9 mouse cellular contexts compared by ENCODE assay signal in the genomic region with DNA sequence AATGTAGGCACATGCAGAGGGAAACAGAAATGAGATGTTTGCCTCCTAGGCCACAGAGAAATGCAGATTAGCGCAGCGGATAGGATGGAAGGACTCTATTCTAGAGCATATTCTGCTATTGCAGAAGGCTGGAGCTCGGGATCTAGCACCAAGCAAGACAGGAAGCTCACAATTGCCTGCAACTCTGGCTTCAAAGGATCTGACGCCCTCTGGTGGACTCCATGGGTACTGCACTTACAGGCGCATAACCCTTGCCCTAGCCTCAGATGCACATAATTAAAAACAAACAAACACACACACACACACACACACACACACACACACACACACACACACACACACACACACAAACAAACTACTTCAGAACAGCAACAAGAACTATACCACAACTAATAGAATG.
DNase-seq lines count a peak whose midpoint lies in the region; ATAC-seq lines count a peak whose summit lies in the region.
"Had no signal": no experiment of that assay in that cellular context is flagged by ENCODE, and none has a peak within 500 bp of the region (broad histone marks: within the 10 kb centered on the region; RNA-seq: fewer than 3 reads in every experiment).

No protein-coding gene starts in this region.

- no peaks in the 10 kb centered on the region for H3K36me3 ChIP-seq in intestine, embryonic 14.5 days (ENCODE audit: control insufficient read depth, insufficient read depth, low read length)
- no peaks in the 10 kb centered on the region for H3K36me3 ChIP-seq in intestine, embryonic 16.5 days (ENCODE audit: control insufficient read depth, insufficient read depth, low read length)

- no peak overlapping the region for H3K9ac ChIP-seq in intestine, embryonic 14.5 days (ENCODE audit: low read length)
- no peak overlapping the region for H3K9ac ChIP-seq in intestine, embryonic 16.5 days (ENCODE audit: low read depth, low read length)
- H3K9ac ChIP-seq: embryonic facial prominence, embryonic 13.5 days had no signal

- no peak overlapping the region for H3K27ac ChIP-seq in intestine, embryonic 14.5 days (ENCODE audit: low read depth)
- no peak overlapping the region for H3K27ac ChIP-seq in intestine, embryonic 16.5 days (ENCODE audit: low read length)
- H3K27ac ChIP-seq: embryonic facial prominence, embryonic 13.5 days had no signal

- peak; percentile 61 for DNase-seq in intestine, embryonic 14.5 days (ENCODE audit: low spot score)
- DNase-seq in A20 (ENCODE audit: low read depth, low spot score): peak; percentile 29
- DNase-seq in MEL-GATA-1-ER (ENCODE audit: extremely low read depth, low read depth): peak; percentile 13
- DNase-seq in induced T-regulatory cell, adult 2 months (ENCODE audit: low read depth): peak; percentile 50
- DNase-seq in testis, postnatal 10 days (ENCODE audit: low spot score): peak; percentile 78
- DNase-seq in right cerebral cortex, postnatal 14 days: no peak
- no peak for DNase-seq in heart, adult 8-10 months (ENCODE audit: low spot score)

- no peak overlapping the region for H3K4me2 ChIP-seq in intestine, embryonic 14.5 days (ENCODE audit: low read length)
- no peak overlapping the region for H3K4me2 ChIP-seq in intestine, embryonic 16.5 days (ENCODE audit: low read depth, low read length)
- H3K4me2 ChIP-seq: embryonic facial prominence, embryonic 13.5 days had no signal

- H3K4me1 ChIP-seq in intestine, embryonic 14.5 days (replicated peaks; ENCODE audit: control insufficient read depth, insufficient read depth, low read length): no peaks in the 10 kb centered on the region
- H3K4me1 ChIP-seq in intestine, embryonic 16.5 days (ENCODE audit: control insufficient read depth, insufficient read depth, low read length): no peaks in the 10 kb centered on the region

- 81% methylated on average over 5 of the region's 5 CpGs for WGBS in intestine, embryonic 14.5 days
- 79% methylated on average over 5 of the region's 5 CpGs for WGBS in intestine, embryonic 16.5 days

- ATAC-seq in intestine, embryonic 14.5 days (replicated peaks; ENCODE audit: low FRiP score, low TSS enrichment, low read depth): no peak
- ATAC-seq in intestine, embryonic 16.5 days: no peak

- H3K27me3 ChIP-seq in intestine, embryonic 14.5 days (replicated peaks; ENCODE audit: control insufficient read depth, insufficient read depth, low read length): no peaks in the 10 kb centered on the region
- H3K27me3 ChIP-seq in intestine, embryonic 16.5 days (replicated peaks; ENCODE audit: control insufficient read depth, insufficient read depth, low read length): no peaks in the 10 kb centered on the region
- H3K27me3 ChIP-seq: embryonic facial prominence, embryonic 13.5 days had no signal

- no peak overlapping the region for H3K4me3 ChIP-seq in intestine, embryonic 14.5 days (ENCODE audit: low read depth, low read length)
- H3K4me3 ChIP-seq in intestine, embryonic 16.5 days (ENCODE audit: low read length): no peak overlapping the region
- H3K4me3 ChIP-seq: embryonic facial prominence, embryonic 13.5 days had no signal

- H3K9me3 ChIP-seq in intestine, embryonic 14.5 days (ENCODE audit: control insufficient read depth, low read length): no peaks in the 10 kb centered on the region
- no peaks in the 10 kb centered on the region for H3K9me3 ChIP-seq in intestine, embryonic 16.5 days (ENCODE audit: control insufficient read depth, low read length)
- H3K9me3 ChIP-seq: embryonic facial prominence, embryonic 13.5 days had no signal

Comparison
In these comparisons a context has a peak if more than half of its experiments do, and no peak if none do; other contexts are left out.
1. DNase-seq: peak in intestine, embryonic 14.5 days (single experiment), A20 (single experiment), MEL-GATA-1-ER (single experiment), induced T-regulatory cell, adult 2 months (single experiment) and testis, postnatal 10 days (single experiment); none in right cerebral cortex, postnatal 14 days (single experiment) and heart, adult 8-10 months (single experiment).